Mouse (Mus musculus): ENCODE measurements around the gene Gm9573. TPM values are rescaled to one million over a fixed set of nuclear protein-coding genes. Genes with fewer than 3 reads are reported as not detected.
A peak's percentile ranks its signal among the peaks of the same experiment; 100 is the strongest.

Gm9573 gene
- polyA plus RNA-seq, 1 experiment, result 0.55 TPM

- H3K4me3 ChIP-seq (replicated peaks), result no peak overlapping the region
- no peaks in the 10 kb centered on the region for H3K36me3 ChIP-seq (replicated peaks; ENCODE audit: low read length)
- H3K27me3 ChIP-seq (replicated peaks), result peaks cover 28% of the 10 kb centered on the region
- no peaks in the 10 kb centered on the region for H3K4me1 ChIP-seq
- TF ChIP-seq GATA1 (IDR thresholded peaks at IDR 0.05; ENCODE audit: borderline replicate concordance, low read length), result no peak
- no peak for TF ChIP-seq FLI1 (IDR thresholded peaks at IDR 0.05; ENCODE audit: low read length)
- H3K9me3 ChIP-seq, result peaks cover 21% of the 10 kb centered on the region
Measured at GRCm38 (mm10) chr17:35597399-35597798, 29.0 kb downstream of the Gm9573 start.

- H3K4me1 ChIP-seq, result peaks cover 8% of the 10 kb centered on the region
- peaks cover 29% of the 10 kb centered on the region for H3K27me3 ChIP-seq (replicated peaks)
- H3K9me3 ChIP-seq, result peaks cover 21% of the 10 kb centered on the region
- H3K36me3 ChIP-seq (replicated peaks; ENCODE audit: low read length), result no peaks in the 10 kb centered on the region
- no peak for TF ChIP-seq GATA1 (IDR thresholded peaks at IDR 0.05; ENCODE audit: borderline replicate concordance, low read length)
- TF ChIP-seq FLI1 (IDR thresholded peaks at IDR 0.05; ENCODE audit: low read length), result no peak
- no peak overlapping the region for H3K4me3 ChIP-seq (replicated peaks)
Measured at GRCm38 (mm10) chr17:35594456-35594855, 32.0 kb downstream of the Gm9573 start.

GRCm38 (mm10) chr17:35593786-35594185 is 32.7 kb downstream of the Gm9573 start:
- TF ChIP-seq FLI1 (IDR thresholded peaks at IDR 0.05; ENCODE audit: low read length) (no peak), GATA1 (IDR thresholded peaks at IDR 0.05; ENCODE audit: borderline replicate concordance, low read length) (no peak)
- peaks cover 29% of the 10 kb centered on the region for H3K27me3 ChIP-seq (replicated peaks)
- H3K4me3 ChIP-seq (replicated peaks), result no peak overlapping the region
- H3K9me3 ChIP-seq, result peaks cover 21% of the 10 kb centered on the region
- H3K4me1 ChIP-seq, result peaks cover 8% of the 10 kb centered on the region
- no peaks in the 10 kb centered on the region for H3K36me3 ChIP-seq (replicated peaks; ENCODE audit: low read length)

GRCm38 (mm10) chr17:35592131-35592530 is 34.3 kb downstream of the Gm9573 start:
- Histone ChIP-seq H3K4me1 (peaks cover 8% of the 10 kb centered on the region), H3K4me3 (replicated peaks) (no peak overlapping the region), H3K36me3 (replicated peaks; ENCODE audit: low read length) (no peaks in the 10 kb centered on the region), H3K27me3 (replicated peaks) (peaks cover 29% of the 10 kb centered on the region), H3K9me3 (peaks cover 18% of the 10 kb centered on the region)
- TF ChIP-seq FLI1 (IDR thresholded peaks at IDR 0.05; ENCODE audit: low read length) (no peak), GATA1 (IDR thresholded peaks at IDR 0.05; ENCODE audit: borderline replicate concordance, low read length) (no peak)

- no peak for TF ChIP-seq FLI1 (IDR thresholded peaks at IDR 0.05; ENCODE audit: low read length)
- TF ChIP-seq GATA1 (IDR thresholded peaks at IDR 0.05; ENCODE audit: borderline replicate concordance, low read length), result no peak
- Histone ChIP-seq H3K9me3 (peaks cover 15% of the 10 kb centered on the region), H3K36me3 (replicated peaks; ENCODE audit: low read length) (no peaks in the 10 kb centered on the region), H3K4me1 (peaks cover 8% of the 10 kb centered on the region), H3K27me3 (replicated peaks) (peaks cover 28% of the 10 kb centered on the region), H3K4me3 (replicated peaks) (no peak overlapping the region)
Measured at GRCm38 (mm10) chr17:35591731-35592130, 34.7 kb downstream of the Gm9573 start.

GRCm38 (mm10) chr17:35591219-35591578 is 35.2 kb downstream of the Gm9573 start:
- TF ChIP-seq GATA1 (IDR thresholded peaks at IDR 0.05; ENCODE audit: borderline replicate concordance, low read length) (no peak), FLI1 (IDR thresholded peaks at IDR 0.05; ENCODE audit: low read length) (no peak)

GRCm38 (mm10) chr17:35590410-35591218 is 35.8 kb downstream of the Gm9573 start:
- no peaks in the 10 kb centered on the region for H3K36me3 ChIP-seq (replicated peaks; ENCODE audit: low read length)
- peaks cover 9% of the 10 kb centered on the region for H3K9me3 ChIP-seq
- H3K4me3 ChIP-seq (replicated peaks), result peak overlapping the region; percentile 83
- peaks cover 29% of the 10 kb centered on the region for H3K27me3 ChIP-seq (replicated peaks)
- peaks cover 8% of the 10 kb centered on the region for H3K4me1 ChIP-seq
- TF ChIP-seq GATA1 (IDR thresholded peaks at IDR 0.05; ENCODE audit: borderline replicate concordance, low read length), result no peak
- TF ChIP-seq FLI1 (IDR thresholded peaks at IDR 0.05; ENCODE audit: low read length), result no peak

More at GRCm38 (mm10) chr17:35591219-35591578, 35.2 kb downstream of the Gm9573 start:
- Histone ChIP-seq H3K9me3 (peaks cover 10% of the 10 kb centered on the region), H3K4me3 (replicated peaks) (no peak overlapping the region), H3K27me3 (replicated peaks) (peaks cover 26% of the 10 kb centered on the region), H3K4me1 (peaks cover 8% of the 10 kb centered on the region), H3K36me3 (replicated peaks; ENCODE audit: low read length) (no peaks in the 10 kb centered on the region)

- TF ChIP-seq GATA1 (IDR thresholded peaks at IDR 0.05; ENCODE audit: borderline replicate concordance, low read length) (no peak), FLI1 (IDR thresholded peaks at IDR 0.05; ENCODE audit: low read length) (no peak)
- H3K9me3 ChIP-seq, result peaks cover 9% of the 10 kb centered on the region
Measured at GRCm38 (mm10) chr17:35588387-35588786, 38.0 kb downstream of the Gm9573 start.

GRCm38 (mm10) chr17:35587291-35587690 is 39.1 kb downstream of the Gm9573 start:
- TF ChIP-seq GATA1 (IDR thresholded peaks at IDR 0.05; ENCODE audit: borderline replicate concordance, low read length) (no peak), FLI1 (IDR thresholded peaks at IDR 0.05; ENCODE audit: low read length) (no peak)
- Histone ChIP-seq H3K36me3 (replicated peaks; ENCODE audit: low read length) (no peaks in the 10 kb centered on the region), H3K9me3 (peaks cover 11% of the 10 kb centered on the region)

More at GRCm38 (mm10) chr17:35588387-35588786, 38.0 kb downstream of the Gm9573 start:
- Histone ChIP-seq H3K4me3 (replicated peaks) (no peak overlapping the region), H3K36me3 (replicated peaks; ENCODE audit: low read length) (no peaks in the 10 kb centered on the region), H3K4me1 (peaks cover 8% of the 10 kb centered on the region), H3K27me3 (replicated peaks) (peaks cover 31% of the 10 kb centered on the region)

GRCm38 (mm10) chr17:35584330-35584937 is 42.0 kb downstream of the Gm9573 start:
- TF ChIP-seq GATA1 (IDR thresholded peaks at IDR 0.05; ENCODE audit: borderline replicate concordance, low read length), result no peak
- TF ChIP-seq FLI1 (IDR thresholded peaks at IDR 0.05; ENCODE audit: low read length), result no peak
- H3K27me3 ChIP-seq (replicated peaks), result peaks cover 20% of the 10 kb centered on the region
- H3K36me3 ChIP-seq (replicated peaks; ENCODE audit: low read length), result no peaks in the 10 kb centered on the region
- peaks cover 15% of the 10 kb centered on the region for H3K9me3 ChIP-seq
- no peaks in the 10 kb centered on the region; the same call in 1 of the 2 replicates for H3K4me1 ChIP-seq
- no peak overlapping the region for H3K4me3 ChIP-seq (replicated peaks)

More at GRCm38 (mm10) chr17:35587291-35587690, 39.1 kb downstream of the Gm9573 start:
- peaks cover 8% of the 10 kb centered on the region for H3K4me1 ChIP-seq
- H3K4me3 ChIP-seq (replicated peaks), result no peak overlapping the region
- H3K27me3 ChIP-seq (replicated peaks), result peaks cover 29% of the 10 kb centered on the region

Data from megakaryocyte, embryonic 14.5 days (primary cell).